Mouse (Mus musculus) kidney, adult 2 months (tissue): ENCODE data around the gene Synm. TPM values are rescaled to one million over a fixed set of nuclear protein-coding genes. Genes with fewer than 3 reads are reported as not detected.
A peak's percentile ranks its signal among the peaks of the same experiment; 100 is the strongest.

ENCODE experiments used
- DNase-seq: peaks from one replicate; pipeline ENCODE4 v3.0.0; 2021
- H3K27ac ChIP-seq: fragments of 200-500 bp; 2 replicates; pipeline ENCODE4 v1.5.1; 2012; ENCODE audit warnings: low read depth, low read length, control low read depth, inconsistent platforms; ENCODE audit not compliant: insufficient read depth
- H3K27me3 ChIP-seq: fragments of 200-500 bp; replicated peaks from 2 replicates; pipeline ENCODE4 v1.6.1; 2012; ENCODE audit warnings: mild to moderate bottlenecking, moderate library complexity, low read length, inconsistent platforms; ENCODE audit not compliant: control insufficient read depth, insufficient read depth
- H3K36me3 ChIP-seq: fragments of 200-500 bp; 2 replicates; pipeline ENCODE4 v1.6.1; 2012; ENCODE audit warnings: mild to moderate bottlenecking, moderate library complexity, low read length, inconsistent platforms; ENCODE audit not compliant: control insufficient read depth, insufficient read depth
- H3K4me1 ChIP-seq: fragments of 200-500 bp; 2 replicates; pipeline ENCODE4 v1.6.1; 2011; ENCODE audit warnings: low read length; ENCODE audit not compliant: control insufficient read depth, insufficient read depth
- H3K4me3 ChIP-seq: fragments of 200-500 bp; 2 replicates; pipeline ENCODE4 v1.5.1; 2011; ENCODE audit warnings: mild to moderate bottlenecking, low read depth, low read length, control low read depth; ENCODE audit not compliant: insufficient read depth
- CTCF ChIP-seq: fragments of 200-500 bp; conservative IDR thresholded peaks from 2 replicates; pipeline ENCODE4 v1.5.1; 2011; ENCODE audit warnings: low read depth, mild to moderate bottlenecking, control low read depth, low read length, moderate library complexity, mixed read lengths; ENCODE audit not compliant: insufficient read depth, insufficient read length
- POLR2A ChIP-seq: fragments of 200-500 bp; IDR thresholded peaks from one replicate; pipeline ENCODE4 v1.6.1; 2011; ENCODE audit warnings: low read depth, low read length, control low read depth
- WGBS: fragments of 180-500 bp; shearing (Covaris S2); methylation state at CpG from one replicate; pipeline ENCODE4 v1.1.7; 2018; 5-methylcytosine and 5-hydroxymethylcytosine counted together
- polyA plus RNA-seq: library from polyadenylated mRNA; depleted of rRNA; stranded (reverse); fragments of >200 nt; gene quantifications from 2 replicates; pipeline ENCODE4 v1.2.3, GENCODE M21; 2012

Gene Synm
- polyA plus RNA-seq, 1 experiment = 1.1 TPM

GRCm38 (mm10) chr7:67699301-67699700, 60.2 kb downstream of the Synm start:
- no peak overlapping the region for H3K4me3 ChIP-seq
- H3K27me3 ChIP-seq = no peaks in the 10 kb centered on the region
- H3K4me1 ChIP-seq = no peaks in the 10 kb centered on the region
- H3K27ac ChIP-seq = no peak overlapping the region
- no peaks in the 10 kb centered on the region for H3K36me3 ChIP-seq
- DNase-seq = no peak
- TF ChIP-seq POLR2A (no peak), CTCF (no peak)
- WGBS = 84% methylated on average over 4 of the region's 4 CpGs

GRCm38 (mm10) chr7:67697892-67698630, 61.5 kb downstream of the Synm start:
- Histone ChIP-seq H3K4me1 (no peaks in the 10 kb centered on the region), H3K27ac (no peak overlapping the region), H3K4me3 (no peak overlapping the region), H3K36me3 (no peaks in the 10 kb centered on the region), H3K27me3 (no peaks in the 10 kb centered on the region)
- 85% methylated on average over 28 of the region's 28 CpGs for WGBS
- TF ChIP-seq POLR2A (no peak), CTCF (no peak)
- no peak for DNase-seq

- Histone ChIP-seq H3K36me3 (no peaks in the 10 kb centered on the region), H3K27me3 (no peaks in the 10 kb centered on the region), H3K4me3 (no peak overlapping the region), H3K27ac (no peak overlapping the region), H3K4me1 (no peaks in the 10 kb centered on the region)
- DNase-seq = no peak
- WGBS = 81% methylated on average over 7 of the region's 7 CpGs
- TF ChIP-seq POLR2A = no peak
- no peak for TF ChIP-seq CTCF
Observed at GRCm38 (mm10) chr7:67695906-67696305, 63.6 kb downstream of the Synm start.

GRCm38 (mm10) chr7:67692791-67693538, 66.6 kb downstream of the Synm start:
- no peak for DNase-seq
- no peak overlapping the region for H3K4me3 ChIP-seq
- H3K4me1 ChIP-seq = peaks cover 2% of the 10 kb centered on the region; the same call in 1 of the 2 replicates
- H3K27ac ChIP-seq = no peak overlapping the region
- H3K27me3 ChIP-seq = no peaks in the 10 kb centered on the region
- no peaks in the 10 kb centered on the region for H3K36me3 ChIP-seq
- WGBS = 94% methylated on average over 23 of the region's 23 CpGs
- TF ChIP-seq POLR2A (no peak), CTCF (no peak)

- no peak for DNase-seq
- WGBS = 76% methylated on average over 3 of the region's 3 CpGs
Observed at GRCm38 (mm10) chr7:67692141-67692540, 67.4 kb downstream of the Synm start.

GRCm38 (mm10) chr7:67691036-67691435, 68.5 kb downstream of the Synm start:
- TF ChIP-seq CTCF = no peak
- no peak for TF ChIP-seq POLR2A
- WGBS = 72% methylated on average over 6 of the region's 6 CpGs

More at GRCm38 (mm10) chr7:67692141-67692540, 67.4 kb downstream of the Synm start:
- Histone ChIP-seq H3K27ac (no peak overlapping the region), H3K27me3 (no peaks in the 10 kb centered on the region), H3K36me3 (no peaks in the 10 kb centered on the region), H3K4me3 (no peak overlapping the region), H3K4me1 (peaks cover 2% of the 10 kb centered on the region; the same call in 1 of the 2 replicates)
- TF ChIP-seq CTCF = no peak
- TF ChIP-seq POLR2A = no peak

GRCm38 (mm10) chr7:67689793-67690192, 69.7 kb downstream of the Synm start:
- no peak overlapping the region for H3K27ac ChIP-seq
- H3K36me3 ChIP-seq = 0 out of 2 replicates have a peak, but pooled peaks cover 2% of the 10 kb centered on the region
- no peak for DNase-seq
- no peak overlapping the region for H3K4me3 ChIP-seq
- WGBS = 90% methylated on average over 7 of the region's 7 CpGs
- TF ChIP-seq POLR2A (no peak), CTCF (no peak)
- peaks cover 2% of the 10 kb centered on the region; the same call in 1 of the 2 replicates for H3K4me1 ChIP-seq
- H3K27me3 ChIP-seq = no peaks in the 10 kb centered on the region

More at GRCm38 (mm10) chr7:67691036-67691435, 68.5 kb downstream of the Synm start:
- Histone ChIP-seq H3K36me3 (no peaks in the 10 kb centered on the region), H3K4me1 (peaks cover 2% of the 10 kb centered on the region; the same call in 1 of the 2 replicates), H3K27ac (0 out of 2 replicates have a peak overlapping the region, but pooled peaks have one; percentile 1), H3K27me3 (no peaks in the 10 kb centered on the region), H3K4me3 (no peak overlapping the region)
- DNase-seq = peak; percentile 74
